Mouse (Mus musculus): ENCODE measurements around the gene Dclk3.

GRCm38 (mm10) chr9:111486645-111487477 lies 48.0 kb downstream of the Dclk3 start:
- no peak for TF ChIP-seq CTCF (IDR thresholded peaks at IDR 0.05; ENCODE audit: low read depth, low read length)
- no peak for TF ChIP-seq POLR2A (IDR thresholded peaks at IDR 0.05; ENCODE audit: extremely low read depth, insufficient read depth, low read length)

All from liver, adult 2 months (tissue).